Mouse (Mus musculus) CH12.LX (cell line): ENCODE data around the gene Gm37240. TPM values are rescaled to one million over a fixed set of nuclear protein-coding genes. Genes with fewer than 3 reads are reported as not detected.

ENCODE experiments used
- DNase-seq: peaks from one replicate; pipeline ENCODE4 v3.0.0-alpha.2; 2013; ENCODE audit errors: extremely low read depth
- H3K27ac ChIP-seq: 2 replicates; pipeline ENCODE4 v1.5.1; 2012; ENCODE audit warnings: low read depth, mild to moderate bottlenecking, control low read depth, moderate library complexity; ENCODE audit not compliant: insufficient read depth
- H3K27me3 ChIP-seq: replicated peaks from 2 replicates; pipeline ENCODE3; 2012; ENCODE audit warnings: inconsistent platforms
- H3K36me3 ChIP-seq, 2 experiments: replicated peaks in 1 of 2; 2 replicates each; pipeline versions ENCODE3 to v1.6.1; 2012; ENCODE audit warnings: inconsistent platforms in 1 of 2, low read length in 1 of 2, mild to moderate bottlenecking in 1 of 2, mixed read lengths in 1 of 2, moderate library complexity in 1 of 2; ENCODE audit not compliant: control insufficient read depth in 1 of 2, insufficient read depth in 1 of 2
- H3K4me1 ChIP-seq, 2 experiments: 2 replicates each; pipeline ENCODE4 v1.6.1; 2012; ENCODE audit warnings: inconsistent platforms in 1 of 2, moderate library complexity in 1 of 2; ENCODE audit not compliant: insufficient read depth in 2 of 2, control insufficient read depth in 1 of 2
- H3K4me2 ChIP-seq: 2 replicates; pipeline ENCODE4 v1.6.1; 2012; ENCODE audit warnings: low read depth, mild to moderate bottlenecking, control low read depth; ENCODE audit not compliant: poor library complexity, insufficient read depth, severe bottlenecking
- H3K4me3 ChIP-seq, 3 experiments: fragments of 150-350 bp in 1 of 3; sonication (generic) in 1 of 3; replicated peaks in 1 of 3; 2 replicates each; pipeline versions ENCODE3 to v1.5.1; 2011 to 2012; ENCODE audit warnings: low read depth in 2 of 3, low read length in 2 of 3, mild to moderate bottlenecking in 2 of 3, moderate library complexity in 2 of 3, control low read depth in 1 of 3, improper control_type of control experiment in 1 of 3, inconsistent platforms in 1 of 3, mixed read lengths in 1 of 3; ENCODE audit not compliant: poor library complexity in 1 of 3
- H3K79me2 ChIP-seq: replicated peaks from 2 replicates; pipeline ENCODE4 v1.6.1; 2012; ENCODE audit warnings: mild to moderate bottlenecking, moderate library complexity; ENCODE audit not compliant: control insufficient read depth, poor library complexity, insufficient read depth, severe bottlenecking; ENCODE audit errors: extremely low read depth
- H3K9ac ChIP-seq: 2 replicates; pipeline ENCODE4 v1.6.1; 2012; ENCODE audit warnings: low read depth, mild to moderate bottlenecking, control low read depth, moderate library complexity; ENCODE audit not compliant: insufficient read depth
- H3K9me3 ChIP-seq: replicated peaks from 2 replicates; pipeline ENCODE3; 2012; ENCODE audit warnings: low read length, inconsistent platforms, mixed read lengths
- BHLHE40 ChIP-seq: IDR thresholded peaks from 2 replicates; pipeline ENCODE4 v1.6.1; 2011; ENCODE audit warnings: mild to moderate bottlenecking, low read depth, low read length, improper control_type of control experiment
- CHD2 ChIP-seq: IDR thresholded peaks from 2 replicates; pipeline ENCODE4 v1.6.1; 2011; ENCODE audit warnings: low read length, improper control_type of control experiment
- ELF1 ChIP-seq: IDR thresholded peaks from 2 replicates; pipeline ENCODE4 v1.6.1; 2014; ENCODE audit warnings: low read depth, mild to moderate bottlenecking, inconsistent platforms, low read length, improper control_type of control experiment
- GABPA ChIP-seq: IDR thresholded peaks from 2 replicates; pipeline ENCODE4 v1.6.1; 2012; ENCODE audit warnings: low read depth, low read length, improper control_type of control experiment, inconsistent platforms; ENCODE audit not compliant: insufficient replicate concordance
- HCFC1 ChIP-seq: IDR thresholded peaks from 2 replicates; pipeline ENCODE4 v1.6.1; 2012; ENCODE audit warnings: low read depth, mild to moderate bottlenecking, inconsistent platforms, low read length, improper control_type of control experiment
- JUND ChIP-seq: conservative IDR thresholded peaks from 2 replicates; pipeline ENCODE4 v1.6.1; 2011; ENCODE audit warnings: low read depth, low read length, improper control_type of control experiment
- KAT2A ChIP-seq: IDR thresholded peaks from 2 replicates; pipeline ENCODE4 v1.6.1; 2012; ENCODE audit warnings: low read length, improper control_type of control experiment, inconsistent platforms; ENCODE audit not compliant: insufficient replicate concordance
- MAX ChIP-seq: IDR thresholded peaks from 2 replicates; pipeline ENCODE4 v1.6.1; 2011; ENCODE audit warnings: low read length, improper control_type of control experiment
- MAZ ChIP-seq: IDR thresholded peaks from 2 replicates; pipeline ENCODE4 v1.6.1; 2012; ENCODE audit warnings: low read depth, mild to moderate bottlenecking, inconsistent platforms, low read length, improper control_type of control experiment, moderate library complexity
- MXI1 ChIP-seq: IDR thresholded peaks from 2 replicates; pipeline ENCODE4 v1.6.1; 2011; ENCODE audit warnings: mild to moderate bottlenecking, low read depth, low read length, improper control_type of control experiment
- NELFE ChIP-seq: IDR thresholded peaks from 2 replicates; pipeline ENCODE4 v1.6.1; 2011; ENCODE audit warnings: low read depth, low read length, improper control_type of control experiment
- PAX5 ChIP-seq: IDR thresholded peaks from 2 replicates; pipeline ENCODE4 v1.6.1; 2012; ENCODE audit warnings: low read length, inconsistent platforms, mixed read lengths
- RAD21 ChIP-seq: IDR thresholded peaks from 2 replicates; pipeline ENCODE4 v1.6.1; 2011; ENCODE audit warnings: low read depth, mild to moderate bottlenecking, low read length, improper control_type of control experiment, moderate library complexity
- USF1 ChIP-seq: IDR thresholded peaks from 2 replicates; pipeline ENCODE4 v1.6.1; 2014; ENCODE audit warnings: low read depth, mild to moderate bottlenecking, inconsistent platforms, low read length, improper control_type of control experiment
- USF2 ChIP-seq: conservative IDR thresholded peaks from 2 replicates; pipeline ENCODE4 v1.6.1; 2011; ENCODE audit warnings: low read depth, low read length, improper control_type of control experiment
- dilution Hi-C: fragments of 300-500 bp; cut with MboI; formaldehyde crosslinking; loops from 2 replicates; pipeline ENCODE4 v1.14.3; 2020; ENCODE audit warnings: low sequenced_read_pairs; ENCODE audit not compliant: extremely low pct_unique_long_range_greater_than_20kb, extremely low pct_ligation_motif_present
- in situ Hi-C: fragments of 300-500 bp; cut with MboI; formaldehyde crosslinking; loops from 3 replicates; pipeline ENCODE4 v1.14.3; 2019; ENCODE audit warnings: low sequenced_read_pairs, low pct_ligation_motif_present, low pct_unique_long_range_greater_than_20kb, mixed read lengths
- polyA plus RNA-seq: library from polyadenylated mRNA; unstranded; fragments of >175 nt; gene quantifications from 2 replicates; pipeline ENCODE4 v1.2.1, GENCODE M21; 2012; ENCODE audit warnings: low read depth; ENCODE audit not compliant: insufficient read length
- total RNA-seq, 2 experiments: library from RNA; depleted of rRNA; stranded (reverse); fragments of 300-350 nt in 1 of 2; fragments of >200 nt in 1 of 2; gene quantifications; 2 replicates each; pipeline ENCODE4 v1.2.3; 2012 to 2014

Gene Gm37240
- total and polyA plus RNA-seq, 3 experiments, result 0.08 to 0.19 (median 0.14) TPM

GRCm38 (mm10) chr3:85310401-85310989 lies 576.8 kb downstream of the Gm37240 start:
- Histone ChIP-seq H3K4me2 (no peak overlapping the region), H3K9me3 (peaks cover 5% of the 10 kb centered on the region), H3K27me3 (no peaks in the 10 kb centered on the region), H3K9ac (no peak overlapping the region), H3K36me3 (no peaks in the 10 kb centered on the region), H3K4me1 (no peaks in the 10 kb centered on the region), H3K27ac (no peak overlapping the region), H3K79me2 (no peaks in the 10 kb centered on the region), H3K4me3 (no peak overlapping the region)
- no peak for TF ChIP-seq BHLHE40
- TF ChIP-seq JUND, result no peak
- no peak for TF ChIP-seq NELFE
- TF ChIP-seq HCFC1, result no peak
- no peak for TF ChIP-seq KAT2A
- no peak for TF ChIP-seq RAD21
- no peak for TF ChIP-seq CHD2
- no peak for TF ChIP-seq MXI1
- no peak for TF ChIP-seq ELF1
- DNase-seq, result no peak
- dilution Hi-C loops, result no loop called here
- in situ Hi-C loops, result no loop called here

GRCm38 (mm10) chr3:85309168-85309567 lies 578.1 kb downstream of the Gm37240 start:
- no peaks in the 10 kb centered on the region for H3K4me1 ChIP-seq
- H3K4me2 ChIP-seq, result no peak overlapping the region
- TF ChIP-seq USF2, result no peak
- peaks cover 5% of the 10 kb centered on the region for H3K9me3 ChIP-seq
- dilution Hi-C loops, result no loop called here
- H3K79me2 ChIP-seq, result no peaks in the 10 kb centered on the region
- H3K9ac ChIP-seq, result no peak overlapping the region
- no peaks in the 10 kb centered on the region for H3K27me3 ChIP-seq
- H3K4me3 ChIP-seq, result no peak overlapping the region
- no peaks in the 10 kb centered on the region for H3K36me3 ChIP-seq
- no peak overlapping the region for H3K27ac ChIP-seq
- in situ Hi-C loops, result no loop called here
- DNase-seq, result no peak

GRCm38 (mm10) chr3:85308706-85309105 lies 578.6 kb downstream of the Gm37240 start:
- in situ Hi-C loops, result no loop called here
- H3K36me3 ChIP-seq, result no peaks in the 10 kb centered on the region
- H3K4me3 ChIP-seq, result no peak overlapping the region
- H3K27ac ChIP-seq, result no peak overlapping the region
- H3K79me2 ChIP-seq, result no peaks in the 10 kb centered on the region
- no peaks in the 10 kb centered on the region for H3K4me1 ChIP-seq
- DNase-seq, result no peak
- no peak overlapping the region for H3K4me2 ChIP-seq
- no peaks in the 10 kb centered on the region for H3K27me3 ChIP-seq
- TF ChIP-seq MAX, result no peak
- no peak for TF ChIP-seq USF1
- no peak for TF ChIP-seq MAZ
- no peak for TF ChIP-seq PAX5
- TF ChIP-seq GABPA, result no peak
- H3K9ac ChIP-seq, result no peak overlapping the region
- dilution Hi-C loops, result no loop called here
- peaks cover 5% of the 10 kb centered on the region for H3K9me3 ChIP-seq
